Mouse (Mus musculus): ENCODE measurements around the gene Wnk2. TPM values are rescaled to one million over a fixed set of nuclear protein-coding genes. Genes with fewer than 3 reads are reported as not detected.

Gene Wnk2
- polyA plus RNA-seq, 1 experiment from 2014 or later = 10.3 TPM

- DNase-seq (ENCODE audit: low spot score) (no peak), ATAC-seq (replicated peaks; ENCODE audit: low FRiP score) (no peak)
- Histone ChIP-seq H3K27ac (ENCODE audit: low read depth, low read length) (no peak overlapping the region), H3K4me3 (ENCODE audit: low read depth, low read length) (no peak overlapping the region), H3K9ac (ENCODE audit: low read length) (no peak overlapping the region), H3K4me2 (ENCODE audit: low read depth, low read length, severe bottlenecking) (no peak overlapping the region), H3K27me3 (ENCODE audit: control insufficient read depth, insufficient read depth, low read length) (no peaks in the 10 kb centered on the region), H3K9me3 (ENCODE audit: control insufficient read depth, low read length) (no peaks in the 10 kb centered on the region), H3K36me3 (ENCODE audit: control insufficient read depth, insufficient read depth, low read length) (peaks cover 2% of the 10 kb centered on the region), H3K4me1 (replicated peaks; ENCODE audit: control insufficient read depth, insufficient read depth, low read length) (no peaks in the 10 kb centered on the region)
- WGBS = 96% methylated on average over 6 of the region's 6 CpGs
Measured at GRCm38 (mm10) chr13:49088874-49089273, 58.9 kb downstream of the Wnk2 start.

- H3K9me3 ChIP-seq (ENCODE audit: control insufficient read depth, low read length) = no peaks in the 10 kb centered on the region
- H3K4me3 ChIP-seq (ENCODE audit: low read depth, low read length) = no peak overlapping the region
- no peak for DNase-seq (ENCODE audit: low spot score)
- H3K36me3 ChIP-seq (ENCODE audit: control insufficient read depth, insufficient read depth, low read length) = peaks cover 2% of the 10 kb centered on the region
- ATAC-seq (replicated peaks; ENCODE audit: low FRiP score) = no peak
- H3K4me1 ChIP-seq (replicated peaks; ENCODE audit: control insufficient read depth, insufficient read depth, low read length) = no peaks in the 10 kb centered on the region; the same call in 1 of the 2 replicates
- 91% methylated on average over 7 of the region's 7 CpGs for WGBS
- H3K9ac ChIP-seq (ENCODE audit: low read length) = no peak overlapping the region
- no peaks in the 10 kb centered on the region for H3K27me3 ChIP-seq (ENCODE audit: control insufficient read depth, insufficient read depth, low read length)
- H3K27ac ChIP-seq (ENCODE audit: low read depth, low read length) = no peak overlapping the region
- H3K4me2 ChIP-seq (ENCODE audit: low read depth, low read length, severe bottlenecking) = no peak overlapping the region
Measured at GRCm38 (mm10) chr13:49087420-49087819, 60.4 kb downstream of the Wnk2 start.

GRCm38 (mm10) chr13:49086431-49086830 lies 61.4 kb downstream of the Wnk2 start:
- Histone ChIP-seq H3K27me3 (ENCODE audit: control insufficient read depth, insufficient read depth, low read length) (no peaks in the 10 kb centered on the region), H3K4me1 (replicated peaks; ENCODE audit: control insufficient read depth, insufficient read depth, low read length) (no peaks in the 10 kb centered on the region; the same call in 1 of the 2 replicates), H3K36me3 (ENCODE audit: control insufficient read depth, insufficient read depth, low read length) (peaks cover 2% of the 10 kb centered on the region), H3K4me2 (ENCODE audit: low read depth, low read length, severe bottlenecking) (no peak overlapping the region), H3K4me3 (ENCODE audit: low read depth, low read length) (no peak overlapping the region), H3K27ac (ENCODE audit: low read depth, low read length) (no peak overlapping the region), H3K9ac (ENCODE audit: low read length) (no peak overlapping the region), H3K9me3 (ENCODE audit: control insufficient read depth, low read length) (no peaks in the 10 kb centered on the region)
- ATAC-seq (replicated peaks; ENCODE audit: low FRiP score) = no peak
- DNase-seq (ENCODE audit: low spot score) = no peak
- WGBS = 89% methylated on average over 4 of the region's 4 CpGs

GRCm38 (mm10) chr13:49085211-49085610 lies 62.6 kb downstream of the Wnk2 start:
- DNase-seq (ENCODE audit: low spot score) = no peak
- peaks cover 2% of the 10 kb centered on the region; the same call in 1 of the 2 replicates for H3K36me3 ChIP-seq (ENCODE audit: control insufficient read depth, insufficient read depth, low read length)
- no peaks in the 10 kb centered on the region for H3K27me3 ChIP-seq (ENCODE audit: control insufficient read depth, insufficient read depth, low read length)
- 94% methylated on average over 9 of the region's 9 CpGs for WGBS
- H3K9ac ChIP-seq (ENCODE audit: low read length) = no peak overlapping the region
- no peak overlapping the region for H3K4me2 ChIP-seq (ENCODE audit: low read depth, low read length, severe bottlenecking)
- no peaks in the 10 kb centered on the region for H3K9me3 ChIP-seq (ENCODE audit: control insufficient read depth, low read length)
- no peaks in the 10 kb centered on the region; the same call in 1 of the 2 replicates for H3K4me1 ChIP-seq (replicated peaks; ENCODE audit: control insufficient read depth, insufficient read depth, low read length)
- no peak overlapping the region for H3K27ac ChIP-seq (ENCODE audit: low read depth, low read length)
- no peak overlapping the region for H3K4me3 ChIP-seq (ENCODE audit: low read depth, low read length)
- no peak for ATAC-seq (replicated peaks; ENCODE audit: low FRiP score)

GRCm38 (mm10) chr13:49084781-49085180 lies 63.0 kb downstream of the Wnk2 start:
- Histone ChIP-seq H3K27ac (ENCODE audit: low read depth, low read length) (no peak overlapping the region), H3K27me3 (ENCODE audit: control insufficient read depth, insufficient read depth, low read length) (no peaks in the 10 kb centered on the region), H3K9ac (ENCODE audit: low read length) (no peak overlapping the region), H3K9me3 (ENCODE audit: control insufficient read depth, low read length) (no peaks in the 10 kb centered on the region), H3K4me2 (ENCODE audit: low read depth, low read length, severe bottlenecking) (no peak overlapping the region), H3K4me3 (ENCODE audit: low read depth, low read length) (no peak overlapping the region), H3K4me1 (replicated peaks; ENCODE audit: control insufficient read depth, insufficient read depth, low read length) (no peaks in the 10 kb centered on the region; the same call in 1 of the 2 replicates), H3K36me3 (ENCODE audit: control insufficient read depth, insufficient read depth, low read length) (no peaks in the 10 kb centered on the region)
- 85% methylated on average over 4 of the region's 4 CpGs for WGBS
- DNase-seq (ENCODE audit: low spot score) (no peak), ATAC-seq (replicated peaks; ENCODE audit: low FRiP score) (no peak)

- Histone ChIP-seq H3K4me1 (replicated peaks; ENCODE audit: control insufficient read depth, insufficient read depth, low read length) (no peaks in the 10 kb centered on the region; the same call in 1 of the 2 replicates), H3K9ac (ENCODE audit: low read length) (no peak overlapping the region), H3K4me2 (ENCODE audit: low read depth, low read length, severe bottlenecking) (no peak overlapping the region), H3K27me3 (ENCODE audit: control insufficient read depth, insufficient read depth, low read length) (no peaks in the 10 kb centered on the region), H3K9me3 (ENCODE audit: control insufficient read depth, low read length) (no peaks in the 10 kb centered on the region), H3K36me3 (ENCODE audit: control insufficient read depth, insufficient read depth, low read length) (no peaks in the 10 kb centered on the region), H3K4me3 (ENCODE audit: low read depth, low read length) (no peak overlapping the region), H3K27ac (ENCODE audit: low read depth, low read length) (no peak overlapping the region)
- DNase-seq (ENCODE audit: low spot score) = no peak
- 75% methylated on average over 9 of the region's 9 CpGs for WGBS
- ATAC-seq (replicated peaks; ENCODE audit: low FRiP score) = no peak
Measured at GRCm38 (mm10) chr13:49083941-49084340, 63.9 kb downstream of the Wnk2 start.

GRCm38 (mm10) chr13:49082151-49082879 lies 65.5 kb downstream of the Wnk2 start:
- Histone ChIP-seq H3K36me3 (ENCODE audit: control insufficient read depth, insufficient read depth, low read length) (no peaks in the 10 kb centered on the region), H3K9ac (ENCODE audit: low read length) (no peak overlapping the region), H3K4me2 (ENCODE audit: low read depth, low read length, severe bottlenecking) (no peak overlapping the region), H3K9me3 (ENCODE audit: control insufficient read depth, low read length) (no peaks in the 10 kb centered on the region), H3K4me1 (replicated peaks; ENCODE audit: control insufficient read depth, insufficient read depth, low read length) (no peaks in the 10 kb centered on the region; the same call in 1 of the 2 replicates), H3K27me3 (ENCODE audit: control insufficient read depth, insufficient read depth, low read length) (no peaks in the 10 kb centered on the region), H3K27ac (ENCODE audit: low read depth, low read length) (no peak overlapping the region), H3K4me3 (ENCODE audit: low read depth, low read length) (no peak overlapping the region)
- DNase-seq (ENCODE audit: low spot score) (peak; percentile 59), ATAC-seq (replicated peaks; ENCODE audit: low FRiP score) (0 out of 2 replicates have a peak, but pooled peaks have one; percentile 21)
- 65% methylated on average over 14 of the region's 14 CpGs for WGBS

- Histone ChIP-seq H3K27ac (ENCODE audit: low read depth, low read length) (no peak overlapping the region), H3K9ac (ENCODE audit: low read length) (no peak overlapping the region), H3K36me3 (ENCODE audit: control insufficient read depth, insufficient read depth, low read length) (no peaks in the 10 kb centered on the region), H3K4me3 (ENCODE audit: low read depth, low read length) (no peak overlapping the region), H3K4me2 (ENCODE audit: low read depth, low read length, severe bottlenecking) (no peak overlapping the region), H3K27me3 (ENCODE audit: control insufficient read depth, insufficient read depth, low read length) (no peaks in the 10 kb centered on the region), H3K4me1 (replicated peaks; ENCODE audit: control insufficient read depth, insufficient read depth, low read length) (no peaks in the 10 kb centered on the region), H3K9me3 (ENCODE audit: control insufficient read depth, low read length) (no peaks in the 10 kb centered on the region)
- ATAC-seq (replicated peaks; ENCODE audit: low FRiP score) (no peak), DNase-seq (ENCODE audit: low spot score) (no peak)
- 88% methylated on average over 11 of the region's 11 CpGs for WGBS
Measured at GRCm38 (mm10) chr13:49076196-49076595, 71.6 kb downstream of the Wnk2 start.

GRCm38 (mm10) chr13:49075377-49075776 lies 72.4 kb downstream of the Wnk2 start:
- no peak overlapping the region for H3K4me3 ChIP-seq (ENCODE audit: low read depth, low read length)
- 78% methylated on average over 3 of the region's 3 CpGs for WGBS
- no peaks in the 10 kb centered on the region for H3K4me1 ChIP-seq (replicated peaks; ENCODE audit: control insufficient read depth, insufficient read depth, low read length)
- no peak overlapping the region for H3K9ac ChIP-seq (ENCODE audit: low read length)
- no peak overlapping the region for H3K27ac ChIP-seq (ENCODE audit: low read depth, low read length)
- no peaks in the 10 kb centered on the region for H3K36me3 ChIP-seq (ENCODE audit: control insufficient read depth, insufficient read depth, low read length)
- no peaks in the 10 kb centered on the region for H3K27me3 ChIP-seq (ENCODE audit: control insufficient read depth, insufficient read depth, low read length)
- ATAC-seq (replicated peaks; ENCODE audit: low FRiP score) = no peak
- DNase-seq (ENCODE audit: low spot score) = no peak
- no peak overlapping the region for H3K4me2 ChIP-seq (ENCODE audit: low read depth, low read length, severe bottlenecking)
- H3K9me3 ChIP-seq (ENCODE audit: control insufficient read depth, low read length) = no peaks in the 10 kb centered on the region
